Mouse (Mus musculus) CH12.LX (cell line): ENCODE measurements around the gene Gcm1. TPM values are rescaled to one million over a fixed set of nuclear protein-coding genes. Genes with fewer than 3 reads are reported as not detected.

ENCODE experiments used
- DNase-seq: peaks from one replicate; pipeline ENCODE4 v3.0.0-alpha.2; 2013; ENCODE audit errors: extremely low read depth
- H3K27ac ChIP-seq: 2 replicates; pipeline ENCODE4 v1.5.1; 2012; ENCODE audit warnings: low read depth, mild to moderate bottlenecking, control low read depth, moderate library complexity; ENCODE audit not compliant: insufficient read depth
- H3K27me3 ChIP-seq: replicated peaks from 2 replicates; pipeline ENCODE3; 2012; ENCODE audit warnings: inconsistent platforms
- H3K36me3 ChIP-seq, 2 experiments: replicated peaks in 1 of 2; 2 replicates each; pipeline versions ENCODE3 to v1.6.1; 2012; ENCODE audit warnings: inconsistent platforms in 1 of 2, low read length in 1 of 2, mild to moderate bottlenecking in 1 of 2, mixed read lengths in 1 of 2, moderate library complexity in 1 of 2; ENCODE audit not compliant: control insufficient read depth in 1 of 2, insufficient read depth in 1 of 2
- H3K4me1 ChIP-seq, 2 experiments: 2 replicates each; pipeline ENCODE4 v1.6.1; 2012; ENCODE audit warnings: inconsistent platforms in 1 of 2, moderate library complexity in 1 of 2; ENCODE audit not compliant: insufficient read depth in 2 of 2, control insufficient read depth in 1 of 2
- H3K4me2 ChIP-seq: 2 replicates; pipeline ENCODE4 v1.6.1; 2012; ENCODE audit warnings: low read depth, mild to moderate bottlenecking, control low read depth; ENCODE audit not compliant: poor library complexity, insufficient read depth, severe bottlenecking
- H3K4me3 ChIP-seq, 3 experiments: fragments of 150-350 bp in 1 of 3; sonication (generic) in 1 of 3; replicated peaks in 1 of 3; 2 replicates each; pipeline versions ENCODE3 to v1.5.1; 2011 to 2012; ENCODE audit warnings: low read depth in 2 of 3, low read length in 2 of 3, mild to moderate bottlenecking in 2 of 3, moderate library complexity in 2 of 3, control low read depth in 1 of 3, improper control_type of control experiment in 1 of 3, inconsistent platforms in 1 of 3, mixed read lengths in 1 of 3; ENCODE audit not compliant: poor library complexity in 1 of 3
- H3K79me2 ChIP-seq: replicated peaks from 2 replicates; pipeline ENCODE4 v1.6.1; 2012; ENCODE audit warnings: mild to moderate bottlenecking, moderate library complexity; ENCODE audit not compliant: control insufficient read depth, poor library complexity, insufficient read depth, severe bottlenecking; ENCODE audit errors: extremely low read depth
- H3K9ac ChIP-seq: 2 replicates; pipeline ENCODE4 v1.6.1; 2012; ENCODE audit warnings: low read depth, mild to moderate bottlenecking, control low read depth, moderate library complexity; ENCODE audit not compliant: insufficient read depth
- H3K9me3 ChIP-seq: replicated peaks from 2 replicates; pipeline ENCODE3; 2012; ENCODE audit warnings: low read length, inconsistent platforms, mixed read lengths
- BHLHE40 ChIP-seq: IDR thresholded peaks from 2 replicates; pipeline ENCODE4 v1.6.1; 2011; ENCODE audit warnings: mild to moderate bottlenecking, low read depth, low read length, improper control_type of control experiment
- CHD1 ChIP-seq: IDR thresholded peaks from 2 replicates; pipeline ENCODE4 v1.6.1; 2012; ENCODE audit warnings: low read depth, low read length, improper control_type of control experiment, inconsistent platforms
- CHD2 ChIP-seq: IDR thresholded peaks from 2 replicates; pipeline ENCODE4 v1.6.1; 2011; ENCODE audit warnings: low read length, improper control_type of control experiment
- ETS1 ChIP-seq: conservative IDR thresholded peaks from 2 replicates; pipeline ENCODE4 v1.6.1; 2012; ENCODE audit warnings: low read depth, mild to moderate bottlenecking, inconsistent platforms, low read length, improper control_type of control experiment, moderate library complexity
- GABPA ChIP-seq: IDR thresholded peaks from 2 replicates; pipeline ENCODE4 v1.6.1; 2012; ENCODE audit warnings: low read depth, low read length, improper control_type of control experiment, inconsistent platforms; ENCODE audit not compliant: insufficient replicate concordance
- MAFK ChIP-seq: IDR thresholded peaks from 2 replicates; pipeline ENCODE4 v1.6.1; 2011; ENCODE audit warnings: low read length, improper control_type of control experiment; ENCODE audit not compliant: insufficient replicate concordance
- MEF2A ChIP-seq: IDR thresholded peaks from 2 replicates; pipeline ENCODE4 v1.6.1; 2014; ENCODE audit warnings: low read depth, mild to moderate bottlenecking, inconsistent platforms, low read length, improper control_type of control experiment, borderline replicate concordance
- MXI1 ChIP-seq: IDR thresholded peaks from 2 replicates; pipeline ENCODE4 v1.6.1; 2011; ENCODE audit warnings: mild to moderate bottlenecking, low read depth, low read length, improper control_type of control experiment
- NELFE ChIP-seq: IDR thresholded peaks from 2 replicates; pipeline ENCODE4 v1.6.1; 2011; ENCODE audit warnings: low read depth, low read length, improper control_type of control experiment
- RAD21 ChIP-seq: IDR thresholded peaks from 2 replicates; pipeline ENCODE4 v1.6.1; 2011; ENCODE audit warnings: low read depth, mild to moderate bottlenecking, low read length, improper control_type of control experiment, moderate library complexity
- SMC3 ChIP-seq: IDR thresholded peaks from 2 replicates; pipeline ENCODE4 v1.6.1; 2011; ENCODE audit warnings: low read depth, low read length, improper control_type of control experiment
- TBP ChIP-seq: conservative IDR thresholded peaks from 2 replicates; pipeline ENCODE4 v1.6.1; 2011; ENCODE audit warnings: low read depth, low read length, improper control_type of control experiment
- USF1 ChIP-seq: IDR thresholded peaks from 2 replicates; pipeline ENCODE4 v1.6.1; 2014; ENCODE audit warnings: low read depth, mild to moderate bottlenecking, inconsistent platforms, low read length, improper control_type of control experiment
- USF2 ChIP-seq: conservative IDR thresholded peaks from 2 replicates; pipeline ENCODE4 v1.6.1; 2011; ENCODE audit warnings: low read depth, low read length, improper control_type of control experiment
- ZC3H11A ChIP-seq: IDR thresholded peaks from 2 replicates; pipeline ENCODE4 v1.6.1; 2012; ENCODE audit warnings: low read depth, mild to moderate bottlenecking, inconsistent platforms, low read length, improper control_type of control experiment
- ZKSCAN1 ChIP-seq: IDR thresholded peaks from 2 replicates; pipeline ENCODE4 v1.6.1; 2012; ENCODE audit warnings: low read depth, inconsistent platforms, low read length, improper control_type of control experiment, borderline replicate concordance
- dilution Hi-C: fragments of 300-500 bp; cut with MboI; formaldehyde crosslinking; loops from 2 replicates; pipeline ENCODE4 v1.14.3; 2020; ENCODE audit warnings: low sequenced_read_pairs; ENCODE audit not compliant: extremely low pct_unique_long_range_greater_than_20kb, extremely low pct_ligation_motif_present
- in situ Hi-C: fragments of 300-500 bp; cut with MboI; formaldehyde crosslinking; loops from 3 replicates; pipeline ENCODE4 v1.14.3; 2019; ENCODE audit warnings: low sequenced_read_pairs, low pct_ligation_motif_present, low pct_unique_long_range_greater_than_20kb, mixed read lengths
- polyA plus RNA-seq: library from polyadenylated mRNA; unstranded; fragments of >175 nt; gene quantifications from 2 replicates; pipeline ENCODE4 v1.2.1, GENCODE M21; 2012; ENCODE audit warnings: low read depth; ENCODE audit not compliant: insufficient read length
- total RNA-seq, 2 experiments: library from RNA; depleted of rRNA; stranded (reverse); fragments of 300-350 nt in 1 of 2; fragments of >200 nt in 1 of 2; gene quantifications; 2 replicates each; pipeline ENCODE4 v1.2.3; 2012 to 2014

The Gcm1 gene
- total and polyA plus RNA-seq, 3 experiments, result not detected

DNA sequence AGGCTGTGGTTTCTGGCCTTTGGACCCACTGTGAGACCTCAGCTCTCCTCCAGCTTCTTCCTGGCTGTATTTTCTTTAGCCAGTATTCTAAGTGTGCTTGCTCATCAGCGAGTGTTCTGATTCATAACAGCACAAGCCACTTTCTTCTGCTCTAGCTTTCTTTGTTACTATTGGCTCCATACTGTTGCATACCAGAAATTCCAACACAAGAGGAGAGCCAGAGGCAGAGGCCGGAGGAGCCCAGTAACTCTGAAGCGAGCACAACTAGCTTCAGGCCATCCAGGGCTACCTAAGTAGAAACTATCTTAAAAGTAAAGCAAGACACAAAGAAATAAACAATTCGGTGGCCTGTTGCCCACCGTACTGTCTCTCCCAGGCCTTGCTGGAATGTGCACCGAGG is 6.6 kb upstream of the Gcm1 start:
- in situ Hi-C loops, result loop anchor here (25.0 kb wide), 1 partner anchor 383 kb away; no protein-coding TSS in a partner anchor
- Histone ChIP-seq H3K27ac (no peak overlapping the region), H3K79me2 (no peaks in the 10 kb centered on the region), H3K27me3 (no peaks in the 10 kb centered on the region), H3K4me1 (peaks cover 0 to under 1% of the 10 kb centered on the region in 2 experiments; a peak in 2 of 4 replicates), H3K36me3 (no peaks in the 10 kb centered on the region), H3K9ac (no peak overlapping the region), H3K4me2 (no peak overlapping the region), H3K4me3 (no peak overlapping the region)
- DNase-seq, result no peak
- dilution Hi-C loops, result no loop called here
- TF ChIP-seq TBP (no peak), MAFK (no peak), BHLHE40 (no peak), RAD21 (no peak), ZKSCAN1 (no peak), MXI1 (no peak), USF1 (no peak), SMC3 (no peak)
- TF ChIP-seq, all 38 proteins: peak for 0
- no peaks in the 10 kb centered on the region for H3K9me3 ChIP-seq

DNA sequence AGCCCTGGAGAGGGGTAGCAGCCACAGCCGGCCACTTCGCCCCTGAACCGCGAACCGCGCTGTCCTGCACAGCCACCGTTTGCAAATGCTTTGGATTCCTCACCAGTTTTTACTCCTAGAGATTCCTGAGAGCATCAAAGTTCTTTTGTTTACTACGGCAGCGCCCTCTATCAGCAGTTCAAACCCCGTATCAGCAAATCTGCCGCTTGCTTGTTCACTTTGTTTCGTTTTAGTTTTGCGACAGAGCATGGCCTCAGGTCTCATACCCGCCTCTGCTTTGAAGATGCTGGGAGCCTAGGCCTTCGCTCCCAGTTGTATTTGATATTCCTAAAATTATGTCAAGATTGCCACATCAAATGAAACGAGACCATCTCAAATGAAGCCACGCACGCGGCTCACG is 5.0 kb upstream of the Gcm1 start:
- no peak overlapping the region for H3K4me3 ChIP-seq
- peaks cover 0 to 8% of the 10 kb centered on the region in 2 experiments; a peak in 2 of 4 replicates for H3K4me1 ChIP-seq
- no peaks in the 10 kb centered on the region for H3K36me3 ChIP-seq
- no peak overlapping the region for H3K27ac ChIP-seq
- no peaks in the 10 kb centered on the region for H3K27me3 ChIP-seq
- TF ChIP-seq GABPA (no peak), SMC3 (no peak), ZC3H11A (no peak), NELFE (no peak), USF2 (no peak), ETS1 (no peak), CHD1 (no peak), MEF2A (no peak), CHD2 (no peak)
- in situ Hi-C loops, result loop anchor here (25.0 kb wide), 1 partner anchor 384 kb away; no protein-coding TSS in a partner anchor
- H3K79me2 ChIP-seq, result no peaks in the 10 kb centered on the region
- H3K4me2 ChIP-seq, result no peak overlapping the region
- no peaks in the 10 kb centered on the region for H3K9me3 ChIP-seq
- no peak overlapping the region for H3K9ac ChIP-seq
- DNase-seq, result no peak
- dilution Hi-C loops, result no loop called here
